Mouse (Mus musculus) liver, embryonic 14.5 days (tissue): Measurements from ENCODE around the gene Nrp2.

Experiments used
- CTCF ChIP-seq: IDR thresholded peaks from 2 replicates; pipeline ENCODE4 v1.5.1; 2016; ENCODE audit warnings: antibody characterized with exemption, low read depth, control low read depth
- EP300 ChIP-seq: IDR thresholded peaks from 2 replicates; pipeline ENCODE4 v1.6.1; 2016; ENCODE audit warnings: antibody characterized with exemption, low read depth

DNA sequence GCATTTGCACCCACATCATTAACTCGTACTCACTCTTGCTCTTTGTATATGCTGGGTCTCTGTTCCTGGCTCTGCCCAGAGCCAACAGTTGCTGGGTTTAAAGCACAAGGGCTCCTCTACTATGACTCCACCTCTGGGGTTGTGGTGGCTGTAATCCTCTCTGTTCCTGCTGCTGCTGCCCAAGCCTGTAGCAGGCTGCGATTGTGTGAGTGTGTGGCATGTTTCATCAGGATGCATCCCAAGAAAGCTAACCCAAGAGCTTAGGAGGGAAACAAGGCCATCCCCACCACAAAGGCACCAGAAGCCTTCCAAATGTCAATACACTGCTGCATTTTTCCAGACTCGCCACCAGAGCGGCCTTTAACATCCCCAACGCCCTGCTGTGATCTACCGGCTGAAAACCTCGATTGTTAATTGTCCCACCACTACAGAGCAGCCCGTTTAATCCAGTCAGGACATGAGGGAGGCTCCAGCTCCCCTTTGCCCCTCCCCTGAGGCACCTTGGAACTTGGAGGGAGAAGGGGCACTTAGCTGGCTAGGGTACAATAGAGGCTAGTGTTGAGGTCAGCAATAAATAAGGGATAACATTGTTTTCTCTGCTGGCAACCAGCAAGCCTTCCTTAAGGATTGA, 40.1 kb downstream of the Nrp2 start:
- TF ChIP-seq CTCF (no peak), EP300 (no peak)
